Mouse (Mus musculus) mouse trophoblast stem cell (cell line): Measurements from ENCODE around the gene Wbp4.
"Not testable (repeated sequence)": the region's sequence is repeated elsewhere in the genome, so short reads cannot be mapped to it uniquely, and the experiment has no call there.

ENCODE experiments used
- in situ Hi-C, 2 experiments: fragments of 300-500 bp; cut with MseI, MboI; formaldehyde crosslinking; loops; 2 replicates in 1 of 2; 3 replicates in 1 of 2; pipeline ENCODE4 v1.15.1; 2025

The Wbp4 gene

DNA sequence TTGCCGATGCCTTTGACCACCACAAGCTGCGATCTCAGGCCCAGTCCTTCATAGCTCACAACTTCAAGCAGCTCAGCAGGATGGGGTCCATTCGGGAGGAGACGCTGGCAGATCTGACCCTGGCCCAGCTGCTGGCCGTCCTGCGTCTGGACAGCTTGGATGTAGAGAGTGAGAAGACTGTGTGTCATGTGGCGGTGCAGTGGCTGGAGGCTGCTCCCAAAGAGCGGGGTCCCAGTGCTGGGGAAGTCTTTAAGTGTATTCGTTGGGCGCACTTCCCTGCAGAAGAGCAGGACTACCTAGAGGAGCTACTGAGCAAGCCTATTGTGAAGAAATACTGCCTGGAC, 28.8 kb downstream of the Wbp4 start:
- in situ Hi-C loops, result not testable (repeated sequence)

DNA sequence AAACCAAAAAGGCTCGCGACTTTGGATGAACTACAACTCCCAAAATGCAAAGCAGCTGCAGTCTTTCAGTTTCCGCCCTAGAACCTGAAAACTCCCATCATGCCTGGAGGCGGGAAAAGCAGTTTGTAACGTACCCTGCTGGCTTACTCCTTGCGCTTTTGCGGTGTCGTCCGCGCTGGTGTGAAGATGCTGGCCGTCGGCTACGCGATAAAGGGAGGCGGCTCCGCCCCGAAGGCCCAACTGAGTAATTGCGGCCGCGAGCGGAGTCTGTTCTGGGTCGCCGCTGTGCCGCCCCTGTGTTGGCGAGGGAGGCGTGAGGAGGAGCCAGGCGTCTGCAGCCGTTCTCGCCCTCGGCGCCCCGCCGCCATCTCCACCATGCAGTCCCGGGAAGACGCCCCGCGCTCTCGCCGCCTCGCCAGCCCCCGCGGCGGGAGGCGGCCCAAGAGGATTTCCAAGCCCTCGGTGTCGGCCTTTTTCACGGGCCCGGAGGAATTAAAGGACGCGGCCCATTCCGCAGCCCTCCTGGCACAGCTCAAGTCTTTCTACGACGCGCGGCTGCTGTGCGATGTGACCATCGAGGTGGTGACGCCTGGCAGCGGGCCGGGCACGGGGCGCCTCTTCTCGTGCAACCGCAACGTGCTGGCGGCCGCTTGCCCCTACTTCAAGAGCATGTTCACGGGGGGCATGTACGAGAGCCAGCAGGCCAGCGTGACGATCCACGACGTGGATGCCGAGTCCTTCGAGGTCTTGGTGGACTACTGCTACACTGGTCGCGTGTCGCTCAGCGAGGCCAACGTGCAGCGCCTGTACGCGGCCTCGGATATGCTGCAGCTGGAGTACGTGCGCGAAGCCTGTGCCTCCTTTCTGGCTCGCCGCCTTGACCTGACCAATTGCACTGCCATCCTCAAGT, 29.4 kb downstream of the Wbp4 start, which contains the start of gene Kbtbd6:
Gene Kbtbd6 (plus strand): TSS at position 155 of the 910 bp plus-strand sequence.
- in situ Hi-C loops, result not testable (repeated sequence)

DNA sequence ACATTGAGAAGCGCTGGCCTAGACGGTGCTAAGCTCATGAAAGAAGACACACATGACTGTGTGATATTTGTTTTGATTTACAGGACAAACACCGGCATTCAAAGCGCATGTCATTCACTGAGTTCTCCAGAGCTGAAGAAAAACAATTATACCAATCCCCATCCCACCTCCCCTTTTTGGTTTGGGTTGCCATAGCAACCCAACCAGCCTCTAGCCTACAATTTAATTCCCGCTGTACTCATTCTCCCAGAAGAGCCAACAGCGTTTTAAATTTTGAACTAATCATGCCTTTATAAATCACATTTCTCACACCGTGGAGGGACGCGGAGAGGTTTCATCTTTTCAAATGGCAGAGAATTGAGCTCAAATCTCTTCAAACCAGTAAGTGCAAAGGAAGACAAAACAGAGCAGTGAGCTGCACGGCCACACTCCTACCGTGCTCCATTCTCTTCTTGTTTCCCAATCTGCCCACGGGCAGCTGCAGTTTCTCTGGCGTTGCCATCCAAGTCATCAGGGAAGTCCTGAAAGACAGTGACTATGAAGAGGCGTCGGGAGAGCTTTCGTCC, 36.2 kb downstream of the Wbp4 start:
- in situ Hi-C loops, result no loop called here

- in situ Hi-C loops, result no loop called here
Measured at GRCm38 (mm10) chr14:79444601-79445000, 36.7 kb downstream of the Wbp4 start.

DNA sequence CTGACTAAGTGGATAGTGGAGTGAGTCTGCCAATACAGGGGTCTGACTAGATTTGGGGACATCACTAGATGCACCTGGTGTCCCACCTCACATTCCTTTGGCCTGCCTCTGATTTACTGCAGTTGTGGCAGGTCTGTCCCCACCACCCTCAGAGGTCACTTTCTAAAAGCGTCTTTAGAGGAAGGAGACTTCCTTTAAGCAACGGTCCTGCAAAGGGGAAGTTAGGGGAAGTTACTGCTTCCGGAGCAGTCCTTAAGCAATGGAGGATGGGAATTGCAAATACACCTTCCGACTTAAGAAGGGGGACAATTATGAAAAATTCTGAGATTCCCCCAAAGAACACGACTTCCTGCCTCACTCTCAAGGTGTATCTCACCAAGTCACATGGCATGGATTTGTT, 39.9 kb downstream of the Wbp4 start:
- in situ Hi-C loops, result no loop called here

- in situ Hi-C loops, result no loop called here
Measured at GRCm38 (mm10) chr14:79440655-79441054, 40.7 kb downstream of the Wbp4 start.

- in situ Hi-C loops, result no loop called here
Measured at GRCm38 (mm10) chr14:79434068-79434467, 47.3 kb downstream of the Wbp4 start.

DNA sequence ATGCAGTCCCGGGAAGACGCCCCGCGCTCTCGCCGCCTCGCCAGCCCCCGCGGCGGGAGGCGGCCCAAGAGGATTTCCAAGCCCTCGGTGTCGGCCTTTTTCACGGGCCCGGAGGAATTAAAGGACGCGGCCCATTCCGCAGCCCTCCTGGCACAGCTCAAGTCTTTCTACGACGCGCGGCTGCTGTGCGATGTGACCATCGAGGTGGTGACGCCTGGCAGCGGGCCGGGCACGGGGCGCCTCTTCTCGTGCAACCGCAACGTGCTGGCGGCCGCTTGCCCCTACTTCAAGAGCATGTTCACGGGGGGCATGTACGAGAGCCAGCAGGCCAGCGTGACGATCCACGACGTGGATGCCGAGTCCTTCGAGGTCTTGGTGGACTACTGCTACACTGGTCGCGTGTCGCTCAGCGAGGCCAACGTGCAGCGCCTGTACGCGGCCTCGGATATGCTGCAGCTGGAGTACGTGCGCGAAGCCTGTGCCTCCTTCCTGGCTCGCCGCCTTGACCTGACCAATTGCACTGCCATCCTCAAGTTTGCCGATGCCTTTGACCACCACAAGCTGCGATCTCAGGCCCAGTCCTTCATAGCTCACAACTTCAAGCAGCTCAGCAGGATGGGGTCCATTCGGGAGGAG, 54.5 kb downstream of the Wbp4 start:
- in situ Hi-C loops, result not testable (repeated sequence)

DNA sequence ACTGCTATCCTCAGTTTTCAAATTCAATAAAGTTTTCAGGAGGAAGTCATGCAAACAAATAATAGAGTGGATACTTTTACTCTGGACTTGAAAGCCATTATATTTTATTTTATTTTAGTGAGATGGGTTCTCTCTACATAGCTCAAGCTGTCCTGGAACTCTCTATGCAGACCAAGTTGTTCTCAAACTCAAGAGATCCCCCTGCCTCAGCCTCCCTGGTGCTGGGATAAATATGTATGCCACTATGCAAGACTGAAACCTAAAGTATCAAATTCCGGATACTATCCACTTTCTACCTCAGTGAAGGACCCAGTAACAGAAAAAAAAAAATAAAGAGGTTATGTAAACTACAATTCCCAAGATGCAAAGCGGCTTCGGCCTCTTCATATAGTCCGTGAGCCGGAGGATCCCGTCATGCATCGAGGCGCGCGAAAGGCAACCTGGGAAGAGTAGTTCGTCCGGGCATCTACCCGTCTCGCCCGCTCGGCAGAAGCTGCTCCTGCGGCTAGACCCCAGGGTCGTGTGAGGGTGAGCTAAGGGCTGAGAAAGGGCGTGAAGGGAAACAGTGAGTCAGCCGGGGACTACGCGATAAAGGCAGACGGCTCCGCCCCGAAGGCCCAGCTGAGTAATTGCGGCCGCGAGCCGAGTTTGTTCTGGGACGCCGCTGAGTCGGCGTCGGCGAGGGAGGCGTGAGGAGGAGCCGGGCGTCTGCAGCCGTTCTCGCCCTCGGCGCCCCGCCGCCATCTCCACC, 55.2 kb downstream of the Wbp4 start, which contains the start of gene Kbtbd7:
Gene Kbtbd7 (plus strand): TSS at position 533 of the 751 bp plus-strand sequence.
- in situ Hi-C loops, result no loop called here

- in situ Hi-C loops, result no loop called here
Measured at GRCm38 (mm10) chr14:79420083-79420685, 61.1 kb downstream of the Wbp4 start.

GRCm38 (mm10) chr14:79413121-79413520, 68.2 kb downstream of the Wbp4 start:
- in situ Hi-C loops, result no loop called here

DNA sequence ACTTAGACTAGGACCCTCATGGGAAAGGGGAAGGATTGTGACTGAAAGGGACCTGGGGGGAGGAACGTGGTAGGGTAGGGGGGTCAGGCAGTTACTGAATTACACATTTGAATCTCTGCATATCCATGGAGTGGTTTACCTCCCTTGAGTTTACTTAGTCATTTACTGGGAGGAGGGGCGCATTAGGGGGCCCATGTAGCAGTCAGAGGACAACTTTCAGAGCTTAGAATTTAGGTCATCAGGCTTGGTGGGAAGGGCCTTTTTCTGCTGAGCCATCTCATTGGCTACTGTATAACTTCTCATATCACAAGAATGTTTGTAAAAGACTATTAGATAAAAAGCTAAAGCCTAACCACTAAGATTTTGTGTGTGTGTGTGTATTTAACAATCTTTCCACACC, 70.7 kb downstream of the Wbp4 start:
- in situ Hi-C loops, result no loop called here
